ENCODE assay signal across 11 mouse cellular contexts in genomic region chr10:75944066-75944772, GRCm38 (mm10). TPM values are rescaled to one million over a fixed set of nuclear protein-coding genes. Genes with fewer than 3 reads are reported as not detected.
DNase-seq lines count a peak whose midpoint lies in the region; ATAC-seq and TF ChIP-seq lines count a peak whose summit lies in the region.
"Had no signal": no experiment of that assay in that cellular context is flagged by ENCODE, and none has a peak within 500 bp of the region (broad histone marks: within the 10 kb centered on the region; RNA-seq: fewer than 3 reads in every experiment).

No protein-coding gene starts in this region.

- H3K27ac ChIP-seq in layer of hippocampus, adult 2 months, result 0 out of 2 replicates have a peak overlapping the region, but pooled peaks have one; percentile 5
- H3K27ac ChIP-seq in hindbrain, embryonic 11.5 days (ENCODE audit: low read depth, low read length), result peak overlapping the region; percentile 54
- H3K27ac ChIP-seq in midbrain, postnatal 0 days (ENCODE audit: low read depth, low read length), result no peak overlapping the region
- H3K27ac ChIP-seq in liver, postnatal 0 days (ENCODE audit: low read depth), result no peak overlapping the region

- H3K36me3 ChIP-seq in hindbrain, embryonic 11.5 days (ENCODE audit: control insufficient read depth, insufficient read depth, low read length), result no peaks in the 10 kb centered on the region
- H3K36me3 ChIP-seq in midbrain, postnatal 0 days (ENCODE audit: insufficient read depth, low read length), result no peaks in the 10 kb centered on the region
- no peaks in the 10 kb centered on the region for H3K36me3 ChIP-seq in liver, postnatal 0 days (replicated peaks; ENCODE audit: insufficient read depth, low read length)

- ATAC-seq in hindbrain, embryonic 11.5 days (ENCODE audit: low FRiP score), result no peak
- no peak for ATAC-seq in midbrain, postnatal 0 days (ENCODE audit: low FRiP score)
- no peak for ATAC-seq in inflammation-experienced regulatory T-cells, adult 6 months
- no peak for ATAC-seq in liver, postnatal 0 days

- no peak overlapping the region; the same call in 1 of the 2 replicates for H3K4me2 ChIP-seq in hindbrain, embryonic 11.5 days (replicated peaks; ENCODE audit: low read depth, low read length)
- H3K4me2 ChIP-seq in midbrain, postnatal 0 days (ENCODE audit: low read depth, low read length, poor library complexity, severe bottlenecking), result no peak overlapping the region
- H3K4me2 ChIP-seq in liver, postnatal 0 days (ENCODE audit: low read depth, low read length), result no peak overlapping the region
- H3K4me2 ChIP-seq: liver, embryonic 11.5 days had no signal

- no peaks in the 10 kb centered on the region for H3K27me3 ChIP-seq in hindbrain, embryonic 11.5 days (ENCODE audit: control insufficient read depth, insufficient read depth, low read length)
- H3K27me3 ChIP-seq in midbrain, postnatal 0 days (ENCODE audit: insufficient read depth, low read length), result no peaks in the 10 kb centered on the region
- H3K27me3 ChIP-seq in liver, postnatal 0 days (ENCODE audit: insufficient read depth, low read length), result no peaks in the 10 kb centered on the region

- TF ChIP-seq CTCF in layer of hippocampus, adult 2 months (conservative IDR thresholded peaks at IDR 0.05), result no peak
- TF ChIP-seq CTCF in midbrain, postnatal 0 days (IDR thresholded peaks at IDR 0.05), result no peak
- no peak for TF ChIP-seq CTCF in liver, postnatal 0 days (IDR thresholded peaks at IDR 0.05; ENCODE audit: low read depth)

- H3K9me3 ChIP-seq in hindbrain, embryonic 11.5 days (ENCODE audit: control insufficient read depth, low read length), result no peaks in the 10 kb centered on the region
- H3K9me3 ChIP-seq in midbrain, postnatal 0 days (ENCODE audit: low read length), result no peaks in the 10 kb centered on the region
- no peaks in the 10 kb centered on the region for H3K9me3 ChIP-seq in liver, postnatal 0 days (ENCODE audit: low read length)

- peak; percentile 43 to 60 for DNase-seq in layer of hippocampus, adult 2 months (ENCODE audit: low spot score in 2 of 2)
- DNase-seq in layer of hippocampus, postnatal 36 days, result no peak
- DNase-seq in adrenal gland, postnatal 14 days, result peak; percentile 64
- no peak for DNase-seq in hindbrain, embryonic 11.5 days (ENCODE audit: low spot score)
- peak; percentile 43 for DNase-seq in midbrain, postnatal 0 days (ENCODE audit: low spot score)
- no peak for DNase-seq in liver, postnatal 0 days
- DNase-seq in right cerebral cortex, postnatal 14 days, result no peak

- TF ChIP-seq EP300 in liver, postnatal 0 days (IDR thresholded peaks at IDR 0.05; ENCODE audit: low read depth), result no peak

- no peak overlapping the region for H3K4me3 ChIP-seq in layer of hippocampus, adult 2 months
- H3K4me3 ChIP-seq in hindbrain, embryonic 11.5 days (ENCODE audit: low read depth, low read length), result no peak overlapping the region
- H3K4me3 ChIP-seq in midbrain, postnatal 0 days (ENCODE audit: low read depth, low read length), result no peak overlapping the region
- H3K4me3 ChIP-seq in liver, postnatal 0 days (ENCODE audit: low read depth, low read length), result no peak overlapping the region
- H3K4me3 ChIP-seq: erythroblast, embryonic 14.5 days had no signal

- H3K9ac ChIP-seq in hindbrain, embryonic 11.5 days (ENCODE audit: low read depth, low read length), result no peak overlapping the region
- no peak overlapping the region for H3K9ac ChIP-seq in midbrain, postnatal 0 days (replicated peaks; ENCODE audit: low read length, poor library complexity, severe bottlenecking)
- H3K9ac ChIP-seq in liver, postnatal 0 days (replicated peaks), result no peak overlapping the region

- H3K4me1 ChIP-seq in hindbrain, embryonic 11.5 days (replicated peaks; ENCODE audit: control insufficient read depth, insufficient read depth, low read length), result peaks cover 3% of the 10 kb centered on the region; the same call in 1 of the 2 replicates
- H3K4me1 ChIP-seq in midbrain, postnatal 0 days (ENCODE audit: insufficient read depth, low read length), result no peaks in the 10 kb centered on the region
- peaks cover 14% of the 10 kb centered on the region for H3K4me1 ChIP-seq in liver, postnatal 0 days (ENCODE audit: insufficient read depth)

- 23% methylated on average over 11 of the region's 11 CpGs for WGBS in hindbrain, embryonic 11.5 days
- WGBS in midbrain, postnatal 0 days, result 26% methylated on average over 11 of the region's 11 CpGs
- WGBS in liver, postnatal 0 days (ENCODE audit: insufficient replicate concordance), result 53% methylated on average over 11 of the region's 11 CpGs

RNA-seq across cellular contexts. Expression of gene Vpreb3, which starts 1.4 kb away (rescaled TPM):
- not detected for total RNA-seq in layer of hippocampus, adult 2 months (2021)
- total RNA-seq in layer of hippocampus, postnatal 36 days (2021), result not detected
- total RNA-seq in adrenal gland, postnatal 14 days (2021), result 1.7 and 2.2 TPM in 2 replicates
- polyA plus RNA-seq in hindbrain, embryonic 11.5 days (2014; fragmentation: Nextera tagmentation; extraction: Ambion mirVana), result 0.43 TPM in 1 of 2 replicates, not detected in the other
- total RNA-seq in midbrain, postnatal 0 days (2014; rRNA removed), result not detected in 2 replicates
- 0.59 and 0.72 TPM in 2 replicates for polyA plus RNA-seq in midbrain, postnatal 0 days (2015; fragmentation: Nextera tagmentation; extraction: Ambion mirVana)
- polyA plus RNA-seq in inflammation-experienced regulatory T-cells, adult 6 months (2017; shearing (Covaris generic)), result under 1 TPM in 1 of 3 experiments, not detected in 2; 0.99 TPM
- polyA plus RNA-seq in liver, postnatal 0 days (2015; fragmentation: Nextera tagmentation; extraction: Ambion mirVana), result 61.6 and 65.5 TPM in 2 replicates
- total RNA-seq: hematopoietic stem cell, adult 5-6 weeks had no signal
- polyA plus RNA-seq: erythroblast, embryonic 14.5 days had no signal

RNA-seq across cellular contexts. Expression of gene Gm867, which starts 3.7 kb away (rescaled TPM):
- total RNA-seq in layer of hippocampus, adult 2 months (2021), result under 1 TPM in 1 of 2 experiments, not detected in 1; 0.56 TPM
- total RNA-seq in layer of hippocampus, postnatal 36 days (2021), result under 1 TPM in 1 of 2 experiments, not detected in 1; 0.52 TPM
- total RNA-seq in adrenal gland, postnatal 14 days (2021), result 0.85 TPM in 1 of 2 replicates, not detected in the other
- polyA plus RNA-seq in hindbrain, embryonic 11.5 days (2014; fragmentation: Nextera tagmentation; extraction: Ambion mirVana), result 1.3 and 2.0 TPM in 2 replicates
- total RNA-seq in midbrain, postnatal 0 days (2014; rRNA removed), result 0.88 and 1.7 TPM in 2 replicates
- 1.6 TPM in 2 replicates for polyA plus RNA-seq in midbrain, postnatal 0 days (2015; fragmentation: Nextera tagmentation; extraction: Ambion mirVana)
- polyA plus RNA-seq in inflammation-experienced regulatory T-cells, adult 6 months (2017; shearing (Covaris generic)), result not detected
- polyA plus RNA-seq in liver, postnatal 0 days (2015; fragmentation: Nextera tagmentation; extraction: Ambion mirVana), result 6.9 and 8.6 TPM in 2 replicates
- total RNA-seq: hematopoietic stem cell, adult 5-6 weeks had no signal

RNA-seq across cellular contexts. Expression of gene Mmp11, which starts 7.9 kb away (rescaled TPM):
- 1 to 10 TPM; 1.5 to 1.8 TPM for total RNA-seq in layer of hippocampus, adult 2 months (2021)
- under 1 TPM; 0.81 to 0.95 TPM for total RNA-seq in layer of hippocampus, postnatal 36 days (2021)
- total RNA-seq in adrenal gland, postnatal 14 days (2021), result 7.9 and 8.6 TPM in 2 replicates
- 32.2 and 36.1 TPM in 2 replicates for polyA plus RNA-seq in hindbrain, embryonic 11.5 days (2014; fragmentation: Nextera tagmentation; extraction: Ambion mirVana)
- 6.8 and 11.5 TPM in 2 replicates for total RNA-seq in midbrain, postnatal 0 days (2014; rRNA removed)
- 6.6 and 8.1 TPM in 2 replicates for polyA plus RNA-seq in midbrain, postnatal 0 days (2015; fragmentation: Nextera tagmentation; extraction: Ambion mirVana)
- polyA plus RNA-seq in inflammation-experienced regulatory T-cells, adult 6 months (2017; shearing (Covaris generic)), result 1 to 10 TPM in 2 of 3 experiments, under 1 TPM in 1; 0.91 to 7.7 (median 4.4) TPM
- polyA plus RNA-seq in liver, postnatal 0 days (2015; fragmentation: Nextera tagmentation; extraction: Ambion mirVana), result 2.8 and 3.6 TPM in 2 replicates
- polyA plus RNA-seq: erythroblast, embryonic 14.5 days had no signal

RNA-seq across cellular contexts. Expression of gene Gm5134, which starts 10.1 kb away (rescaled TPM):
- not detected for total RNA-seq in layer of hippocampus, adult 2 months (2021)
- under 1 TPM; 0.13 to 0.35 TPM for total RNA-seq in layer of hippocampus, postnatal 36 days (2021)
- total RNA-seq in adrenal gland, postnatal 14 days (2021), result not detected in 2 replicates
- polyA plus RNA-seq in hindbrain, embryonic 11.5 days (2014; fragmentation: Nextera tagmentation; extraction: Ambion mirVana), result 0.22 TPM in 1 of 2 replicates, not detected in the other
- total RNA-seq in midbrain, postnatal 0 days (2014; rRNA removed), result not detected in 2 replicates
- not detected in 2 replicates for polyA plus RNA-seq in midbrain, postnatal 0 days (2015; fragmentation: Nextera tagmentation; extraction: Ambion mirVana)
- 1 to 10 TPM in 1 of 3 experiments, under 1 TPM in 2; 0.30 to 1.7 (median 0.58) TPM for polyA plus RNA-seq in inflammation-experienced regulatory T-cells, adult 6 months (2017; shearing (Covaris generic))
- polyA plus RNA-seq in liver, postnatal 0 days (2015; fragmentation: Nextera tagmentation; extraction: Ambion mirVana), result 0.04 and 0.06 TPM in 2 replicates
- polyA plus RNA-seq: erythroblast, embryonic 14.5 days had no signal

RNA-seq across cellular contexts. Expression of gene Chchd10, which starts 11.3 kb away (rescaled TPM):
- total RNA-seq in layer of hippocampus, adult 2 months (2021), result 100 to 1,000 TPM; 328 to 340 TPM
- total RNA-seq in layer of hippocampus, postnatal 36 days (2021), result 100 to 1,000 TPM; 339 TPM
- 1,334 and 1,341 TPM in 2 replicates for total RNA-seq in adrenal gland, postnatal 14 days (2021)
- 8.0 and 9.3 TPM in 2 replicates for polyA plus RNA-seq in hindbrain, embryonic 11.5 days (2014; fragmentation: Nextera tagmentation; extraction: Ambion mirVana)
- total RNA-seq in midbrain, postnatal 0 days (2014; rRNA removed), result 216 and 266 TPM in 2 replicates
- polyA plus RNA-seq in midbrain, postnatal 0 days (2015; fragmentation: Nextera tagmentation; extraction: Ambion mirVana), result 221 and 260 TPM in 2 replicates
- polyA plus RNA-seq in inflammation-experienced regulatory T-cells, adult 6 months (2017; shearing (Covaris generic)), result 10 to 100 TPM in 2 of 3 experiments, 1 to 10 TPM in 1; 5.3 to 15.4 (median 11.3) TPM
- polyA plus RNA-seq in liver, postnatal 0 days (2015; fragmentation: Nextera tagmentation; extraction: Ambion mirVana), result 1,168 and 1,173 TPM in 2 replicates

Comparison
In these comparisons a context has a peak if more than half of its experiments do, and no peak if none do; other contexts are left out.
1. DNase-seq: peak in layer of hippocampus, adult 2 months (2 of 2), adrenal gland, postnatal 14 days (single experiment) and midbrain, postnatal 0 days (single experiment); none in layer of hippocampus, postnatal 36 days (0 of 2), hindbrain, embryonic 11.5 days (single experiment), liver, postnatal 0 days (single experiment) and right cerebral cortex, postnatal 14 days (single experiment).
2. H3K27ac ChIP-seq: peak in layer of hippocampus, adult 2 months (single experiment) and hindbrain, embryonic 11.5 days (single experiment); none in midbrain, postnatal 0 days (single experiment) and liver, postnatal 0 days (single experiment).